Mouse (Mus musculus): ENCODE data around the gene Ogg1.

Ogg1 gene

DNA sequence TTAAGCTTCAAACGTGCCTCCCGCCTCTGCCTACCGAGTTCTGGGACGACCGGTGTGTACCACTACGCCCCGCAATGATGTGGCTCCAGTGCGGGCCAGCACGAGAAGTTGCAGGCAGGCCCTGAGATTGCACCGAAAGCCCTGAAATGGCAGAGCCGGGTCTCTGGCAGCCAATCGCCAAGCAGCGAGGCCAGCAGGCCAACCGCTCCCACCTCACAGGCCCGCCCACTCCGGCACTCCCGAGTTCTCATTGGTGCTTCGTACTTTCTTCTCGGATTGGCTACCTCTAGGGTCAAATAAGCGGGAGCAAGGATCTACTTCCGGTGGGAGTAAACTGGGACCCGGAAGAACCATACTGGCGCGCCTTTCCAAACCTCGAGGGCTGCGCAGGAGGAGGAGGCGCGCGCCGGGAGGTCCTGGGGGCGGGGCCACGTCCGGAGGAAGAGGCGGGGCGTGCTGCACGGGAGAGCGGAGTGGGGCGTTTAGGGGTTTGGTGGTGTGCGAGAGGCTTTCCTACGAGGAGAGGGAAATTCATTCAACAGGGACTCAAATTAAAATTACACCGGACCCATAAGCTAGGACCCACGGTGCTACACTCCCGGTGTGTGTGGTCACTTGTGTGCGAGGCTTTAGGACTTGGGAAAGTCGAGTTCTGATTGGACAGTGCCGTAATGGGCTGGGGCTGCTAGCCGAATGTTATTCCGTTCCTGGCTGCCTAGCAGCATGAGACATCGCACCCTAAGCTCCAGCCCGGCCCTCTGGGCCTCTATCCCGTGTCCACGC, at the start of gene Ogg1:
Ogg1 (plus strand) TSS at position 440 of the 783 bp plus-strand sequence.
- peak; percentile 98 for DNase-seq (ENCODE audit: low spot score)

DNA sequence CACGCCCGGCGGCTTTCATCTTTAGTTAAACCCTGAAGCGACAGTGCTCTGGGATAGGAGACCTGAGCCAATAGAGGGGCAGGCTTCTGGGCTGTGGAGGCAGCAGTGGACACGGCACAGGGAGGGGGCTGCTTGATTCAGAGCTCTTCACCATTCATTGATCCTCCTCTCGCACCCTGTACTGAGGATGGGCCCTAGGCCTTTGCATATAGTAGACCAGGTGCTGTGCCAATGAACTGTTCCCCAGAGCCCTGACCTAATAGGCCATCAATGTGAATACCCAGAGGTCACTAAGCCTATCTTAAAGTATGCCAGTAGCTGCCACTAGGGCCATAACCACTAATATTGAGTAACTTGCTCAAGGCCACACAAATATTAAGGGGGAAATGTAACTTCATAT, 45.1 kb upstream of the Ogg1 start:
- no peak for DNase-seq (ENCODE audit: low spot score)

DNA sequence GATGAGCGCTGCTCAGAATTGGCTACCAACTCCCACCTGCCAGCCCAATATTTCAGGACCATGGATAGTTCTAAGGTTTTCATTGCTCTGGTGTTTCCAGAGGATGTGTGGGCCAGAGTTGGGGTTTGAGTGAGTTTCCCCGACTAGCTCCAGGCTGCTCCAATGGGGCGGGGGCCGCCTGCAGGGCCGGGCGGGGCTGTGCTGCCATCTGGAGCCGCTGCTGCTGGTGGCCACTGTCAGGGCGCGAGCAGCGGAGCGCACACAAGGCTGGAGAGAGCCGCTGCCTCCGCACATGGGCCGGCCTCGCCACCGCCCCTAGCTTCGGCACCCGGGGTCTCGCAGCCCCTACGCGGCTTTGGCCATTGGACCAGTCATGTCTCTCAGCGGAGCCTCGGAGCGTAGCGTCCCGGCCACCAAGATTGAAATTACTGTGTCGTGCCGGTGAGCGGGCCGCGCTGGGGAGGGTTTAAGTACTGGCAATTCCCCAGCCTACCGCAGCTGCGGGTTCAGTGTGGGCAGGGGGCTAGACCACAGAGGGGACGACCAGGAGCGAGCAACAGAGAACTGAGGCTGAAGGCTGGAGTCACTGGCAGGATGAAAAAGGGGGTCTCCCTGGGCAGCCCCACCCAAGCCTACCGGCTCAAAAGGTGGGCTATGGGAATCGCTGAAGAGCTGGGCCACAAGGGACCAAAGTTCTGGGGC, 44.5 kb upstream of the Ogg1 start, which contains the start of gene Cpne9:
Cpne9 (plus strand) TSS at position 207 of the 702 bp plus-strand sequence.
- no peak for DNase-seq (ENCODE audit: low spot score)

DNA sequence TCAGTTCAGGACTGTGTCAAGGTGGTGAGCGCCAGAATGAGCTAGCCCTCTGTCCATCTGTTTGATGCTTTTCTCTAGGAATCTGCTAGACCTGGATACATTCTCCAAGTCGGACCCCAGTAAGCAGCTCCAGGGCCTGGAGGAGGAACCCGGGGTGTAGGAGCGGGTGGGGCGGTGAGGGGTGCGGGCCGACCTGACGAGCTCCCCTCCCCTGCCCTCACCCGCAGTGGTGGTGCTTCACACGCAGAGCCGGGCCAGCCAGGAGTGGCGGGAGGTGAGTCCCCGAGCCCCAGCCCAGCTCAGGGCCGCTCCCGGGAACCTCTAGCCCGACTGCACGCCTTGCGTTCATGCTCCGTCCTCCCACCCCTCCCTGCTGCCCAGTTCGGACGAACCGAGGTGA, 43.8 kb upstream of the Ogg1 start:
- DNase-seq (ENCODE audit: low spot score) = no peak

DNA sequence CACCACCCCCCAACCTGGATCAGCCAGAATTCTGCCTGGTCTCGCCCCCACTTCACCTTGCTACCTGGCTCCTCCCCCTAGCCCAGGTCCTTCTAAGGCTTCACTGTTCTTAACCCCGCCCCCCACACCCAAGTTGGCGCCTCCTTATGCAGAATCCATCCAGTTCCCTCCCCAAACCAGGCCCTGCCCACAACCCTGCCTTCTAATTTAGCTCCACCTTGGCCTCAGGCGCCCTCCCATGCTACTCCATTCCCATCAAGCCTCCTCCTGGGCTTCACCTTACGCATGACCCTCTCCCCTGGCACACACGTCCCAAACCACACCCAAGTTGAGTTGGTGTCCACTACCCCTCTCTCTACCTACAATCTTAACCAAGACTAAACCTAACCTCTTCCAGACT, 43.3 kb upstream of the Ogg1 start:
- no peak for DNase-seq (ENCODE audit: low spot score)

DNA sequence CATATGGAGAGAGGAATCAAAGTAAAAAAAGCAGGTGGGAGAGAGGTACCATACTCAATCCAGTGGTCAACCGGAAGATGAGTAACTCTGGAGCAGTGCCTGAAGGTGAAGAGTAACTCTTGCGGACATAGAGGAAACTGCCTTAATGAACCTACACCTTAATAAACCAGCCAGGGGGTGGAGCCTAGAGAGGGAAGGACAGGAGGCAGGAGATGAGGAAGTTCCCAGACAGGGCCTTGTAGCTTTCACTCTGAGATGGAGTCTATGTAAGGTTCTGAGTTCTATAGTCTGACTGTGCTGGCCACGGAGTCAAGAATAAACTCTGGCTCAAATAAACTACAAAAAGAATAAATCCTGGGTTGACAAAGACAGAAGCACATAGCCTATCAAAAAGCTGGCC, 41.8 kb upstream of the Ogg1 start:
- no peak for DNase-seq (ENCODE audit: low spot score)

DNA sequence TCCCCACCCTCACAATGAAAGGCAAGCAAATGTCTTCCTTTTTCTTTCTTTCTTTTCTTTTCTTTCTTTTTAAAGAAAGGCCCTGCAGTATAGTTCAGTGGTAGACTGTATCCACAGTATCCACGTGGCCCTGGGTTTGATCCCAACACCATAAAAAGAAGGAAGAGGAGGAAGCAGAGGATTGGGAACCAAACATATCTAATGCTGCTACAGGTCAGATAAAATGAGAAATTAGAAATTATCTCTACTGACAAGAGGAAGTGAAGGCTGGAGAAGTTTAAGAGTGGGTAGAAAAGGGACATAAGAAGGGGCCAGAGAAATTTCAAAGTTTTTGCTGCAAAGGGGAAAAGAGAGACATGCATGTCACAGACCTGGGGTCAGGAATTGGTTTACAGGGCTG, 40.5 kb upstream of the Ogg1 start:
- no peak for DNase-seq (ENCODE audit: low spot score)

DNA sequence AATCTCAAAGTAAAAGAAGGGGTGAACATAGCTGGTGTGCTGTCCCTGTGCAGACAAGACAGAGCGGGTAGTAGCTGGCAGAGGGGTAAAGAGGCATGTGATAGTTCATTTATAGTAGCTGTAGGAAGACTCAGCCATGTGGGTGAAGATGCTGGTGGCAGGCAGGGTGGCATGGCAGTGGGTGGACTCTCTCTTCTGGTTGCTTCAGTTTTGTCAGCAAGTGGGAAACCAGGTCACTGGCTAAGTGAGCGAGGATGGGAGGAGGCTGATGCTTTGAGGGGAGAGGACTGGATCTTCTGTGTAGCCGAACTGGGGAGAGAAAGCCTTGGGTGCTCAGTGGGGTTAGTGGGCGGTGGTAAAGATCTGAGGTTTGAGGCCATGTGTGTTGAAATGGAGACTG, 39.5 kb upstream of the Ogg1 start:
- no peak for DNase-seq (ENCODE audit: low spot score)

DNA sequence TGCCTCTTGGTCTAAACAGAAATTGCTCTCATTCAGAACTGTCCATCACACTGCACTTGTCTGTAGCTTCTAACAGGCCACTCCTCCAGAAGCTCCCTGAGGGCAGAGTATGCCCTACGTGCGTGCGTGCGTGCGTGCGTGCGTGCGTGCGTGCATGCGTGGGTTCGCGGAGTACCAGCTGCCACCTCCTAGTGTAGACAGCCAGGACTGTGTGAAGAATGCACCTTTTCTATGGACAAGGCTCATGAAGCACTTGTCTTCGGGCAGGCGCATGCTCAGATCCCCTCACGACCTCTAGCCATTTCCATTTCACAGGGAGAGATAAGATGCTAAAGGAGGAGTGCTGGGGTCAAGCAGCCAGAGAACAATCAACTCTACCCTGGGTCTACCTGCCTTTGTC, 37.4 kb upstream of the Ogg1 start:
- no peak for DNase-seq (ENCODE audit: low spot score)

DNA sequence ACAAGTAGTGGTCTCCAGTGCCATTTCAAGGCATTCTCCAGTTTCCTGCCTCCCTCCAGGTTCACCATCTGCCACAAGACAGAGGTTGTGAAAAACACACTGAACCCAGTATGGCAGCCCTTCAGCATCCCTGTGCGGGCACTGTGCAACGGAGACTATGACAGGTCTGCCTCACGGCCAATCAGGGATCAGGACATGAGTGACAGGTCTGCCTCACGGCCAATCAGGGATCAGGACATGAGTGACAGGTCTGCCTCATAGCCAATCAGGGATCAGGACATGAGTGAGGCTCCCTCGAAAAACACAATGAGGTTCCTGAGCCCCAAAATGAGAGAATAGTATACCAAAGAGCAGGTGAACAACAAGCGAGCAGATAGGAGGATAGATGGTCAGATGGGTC, 36.4 kb upstream of the Ogg1 start:
- DNase-seq (ENCODE audit: low spot score) = no peak

DNA sequence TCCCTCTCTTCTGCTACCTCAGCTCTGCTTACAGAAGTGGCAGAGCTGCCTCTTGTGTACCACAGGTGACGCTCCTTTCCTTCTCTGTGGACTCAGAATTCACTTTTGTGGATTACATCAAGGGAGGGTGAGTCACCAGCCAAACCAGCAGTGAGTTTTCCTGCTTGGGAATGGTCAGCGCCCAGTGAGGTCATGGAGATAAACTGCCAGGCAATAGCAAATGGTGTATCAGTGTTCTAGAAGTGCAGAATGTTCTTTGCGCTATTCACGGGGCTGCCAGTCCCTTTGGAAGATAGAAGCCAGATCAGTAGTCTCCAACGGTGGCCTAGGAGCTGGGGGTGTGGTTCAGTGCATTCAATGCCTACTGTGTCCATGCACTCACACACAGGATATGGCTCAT, 33.8 kb upstream of the Ogg1 start:
- DNase-seq (ENCODE audit: low spot score) = no peak

DNA sequence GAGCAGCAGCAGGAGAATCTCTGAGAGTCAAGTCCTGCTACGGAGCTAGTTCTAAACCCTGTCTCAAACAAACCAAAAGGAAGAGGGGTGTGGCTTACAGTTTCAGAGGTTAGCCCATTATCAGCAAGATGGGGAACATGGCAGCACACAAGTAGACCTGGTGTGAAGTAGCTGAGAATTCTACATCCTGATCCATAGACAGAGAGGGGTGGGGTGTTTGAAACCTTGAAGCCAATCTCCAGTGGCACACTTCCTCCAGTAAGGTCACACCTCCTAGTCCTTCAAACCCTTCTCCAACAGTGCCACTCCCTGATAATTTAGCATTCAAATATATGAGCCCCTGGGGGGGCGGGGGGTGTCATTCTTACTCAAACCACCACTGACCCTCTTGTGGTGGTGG, 30.7 kb upstream of the Ogg1 start:
- DNase-seq (ENCODE audit: low spot score) = no peak

DNA sequence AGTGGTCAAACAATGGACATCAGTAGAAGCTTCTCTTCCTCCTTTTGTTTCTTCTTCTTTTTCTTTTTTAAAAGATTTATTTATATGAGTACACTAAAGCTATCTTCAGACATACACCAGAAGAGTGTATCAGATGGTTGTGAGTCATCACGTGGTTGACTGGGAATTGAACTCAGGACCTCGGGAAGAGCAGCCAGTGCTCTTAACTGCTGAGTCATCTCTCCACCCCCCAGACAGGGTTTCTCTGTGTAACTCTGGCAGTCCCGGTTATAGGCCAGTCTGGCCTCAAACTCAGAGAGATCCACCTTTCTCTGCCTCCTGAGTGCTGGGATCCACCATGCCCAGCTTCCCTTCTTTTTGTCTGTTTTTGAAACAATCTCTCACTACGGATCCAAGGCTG, 30.1 kb upstream of the Ogg1 start:
- no peak for DNase-seq (ENCODE audit: low spot score)

DNA sequence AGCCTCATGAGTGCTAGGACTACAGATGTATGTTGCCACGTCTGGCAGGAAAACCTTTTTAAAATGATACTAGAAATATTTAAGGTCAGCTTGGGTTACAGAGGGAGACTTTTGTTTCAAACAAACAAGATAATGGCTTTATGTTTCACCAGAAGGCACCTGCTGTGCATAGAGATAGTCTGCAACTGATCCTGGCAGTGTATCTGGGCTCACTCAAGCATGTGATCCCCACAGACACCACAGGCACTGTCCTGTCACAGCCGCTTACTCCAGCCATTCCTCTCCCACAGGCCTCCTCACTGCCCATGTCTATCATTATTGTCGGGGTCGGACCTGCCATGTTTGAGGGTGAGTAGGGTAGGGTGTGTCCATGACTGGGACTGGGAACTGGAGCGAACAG, 25.4 kb upstream of the Ogg1 start:
- DNase-seq (ENCODE audit: low spot score) = no peak

DNA sequence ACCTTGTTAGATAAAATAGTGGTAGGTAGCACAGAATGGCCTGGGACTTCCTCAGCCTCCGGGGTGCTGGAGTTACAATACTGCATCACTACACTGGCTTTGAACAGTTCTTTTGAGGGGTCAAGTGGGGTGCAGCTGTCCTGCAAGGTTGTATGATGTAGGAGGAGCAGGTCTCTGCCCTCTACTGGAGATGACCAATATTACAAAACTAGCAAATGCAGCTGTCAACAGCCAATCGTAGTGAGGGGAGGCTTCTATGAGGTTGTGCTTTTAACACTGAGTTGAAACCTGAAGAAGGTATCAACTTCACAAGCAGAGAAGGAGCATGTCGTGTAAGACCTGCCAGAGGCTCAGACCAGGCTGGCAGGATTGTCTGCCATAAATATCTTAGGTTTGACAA, 24.5 kb upstream of the Ogg1 start:
- DNase-seq (ENCODE audit: low spot score) = peak; percentile 48

DNA sequence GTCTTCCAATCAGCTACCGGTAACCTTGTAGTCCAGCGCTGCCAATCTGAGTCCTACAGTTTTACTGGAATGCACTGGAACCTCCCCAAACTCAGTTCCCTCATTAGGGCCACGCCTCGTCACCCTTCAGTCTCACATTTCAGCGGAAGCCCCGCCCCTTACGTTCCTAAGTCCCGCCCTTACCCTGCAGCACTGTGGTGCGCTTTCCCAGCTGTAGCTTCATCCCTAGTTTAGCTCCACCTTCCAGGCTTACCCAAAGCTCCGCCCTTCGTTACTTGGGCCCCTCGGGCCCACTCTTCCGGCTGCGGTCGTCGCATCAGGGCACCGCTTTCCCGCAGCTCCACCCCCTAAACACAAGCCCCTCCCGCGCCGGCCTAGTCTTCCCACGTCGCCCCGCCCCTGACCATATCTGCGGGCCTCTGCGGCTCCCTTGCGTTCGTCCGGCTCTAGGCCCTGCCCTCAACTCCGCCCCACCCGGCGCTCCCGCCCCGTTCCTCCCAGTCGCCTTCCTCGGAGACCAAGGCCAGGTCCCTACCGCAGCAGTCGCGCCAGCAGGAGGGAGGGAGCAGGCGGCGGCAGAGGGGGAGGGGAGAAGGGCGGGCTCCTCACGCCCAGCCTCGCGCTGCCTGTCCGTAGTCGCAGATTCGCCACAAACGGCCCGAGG, 20.3 kb upstream of the Ogg1 start:
- DNase-seq (ENCODE audit: low spot score) = peak; percentile 99

DNA sequence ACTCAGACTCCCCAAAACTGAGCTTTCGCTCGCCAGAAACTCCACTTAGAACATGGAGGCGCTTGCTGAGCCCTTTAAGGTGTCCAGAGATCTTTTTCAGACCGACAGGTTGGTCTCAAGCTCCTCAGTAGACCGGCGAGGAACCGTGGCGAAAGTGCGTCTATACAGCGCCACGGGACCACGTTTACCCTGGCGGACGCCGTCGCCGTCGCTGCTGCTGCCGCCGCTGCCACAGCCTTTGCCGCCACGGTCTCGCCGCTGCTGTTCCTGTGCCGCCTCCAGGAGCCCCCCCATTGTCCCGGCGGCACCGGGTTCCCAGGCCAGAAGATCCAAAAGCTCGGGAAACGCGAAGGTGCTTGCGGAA, 19.8 kb upstream of the Ogg1 start, which contains the start of gene Brpf1:
Brpf1 (plus strand) TSS at position 152 of the 364 bp plus-strand sequence.
- DNase-seq (ENCODE audit: low spot score) = no peak

DNA sequence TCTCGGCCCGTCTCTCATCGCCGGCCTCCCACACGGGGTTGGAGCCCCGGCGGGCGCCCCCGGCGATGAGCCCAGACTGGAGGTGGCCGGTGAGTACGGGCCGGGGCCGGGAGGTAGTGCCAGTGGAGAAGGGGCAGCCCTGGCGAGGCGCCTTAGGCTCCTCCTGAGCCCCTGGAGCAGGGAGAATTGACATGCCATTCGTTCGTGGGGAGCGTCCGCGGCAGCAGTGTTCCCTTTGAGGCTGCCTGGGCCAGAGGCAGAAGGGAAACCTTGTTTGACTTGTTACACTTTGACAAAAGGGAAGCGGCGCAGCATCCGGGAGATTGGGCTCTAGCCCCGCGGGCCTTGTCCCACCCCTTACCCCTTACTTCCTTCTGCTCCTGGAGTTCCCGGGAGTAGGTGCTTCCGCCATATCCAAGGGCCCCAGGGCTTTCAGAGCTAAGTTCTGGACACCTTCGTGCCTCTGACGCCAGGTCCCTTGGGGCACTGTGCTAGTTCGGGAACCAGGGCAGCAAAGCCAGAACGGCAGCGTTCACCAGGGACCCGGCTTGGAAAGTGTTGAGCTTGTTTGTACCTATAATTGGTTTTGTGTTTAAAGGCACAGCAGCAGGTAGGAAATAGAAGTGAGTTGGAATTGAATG, 19.2 kb upstream of the Ogg1 start:
- DNase-seq (ENCODE audit: low spot score) = peak; percentile 58

DNA sequence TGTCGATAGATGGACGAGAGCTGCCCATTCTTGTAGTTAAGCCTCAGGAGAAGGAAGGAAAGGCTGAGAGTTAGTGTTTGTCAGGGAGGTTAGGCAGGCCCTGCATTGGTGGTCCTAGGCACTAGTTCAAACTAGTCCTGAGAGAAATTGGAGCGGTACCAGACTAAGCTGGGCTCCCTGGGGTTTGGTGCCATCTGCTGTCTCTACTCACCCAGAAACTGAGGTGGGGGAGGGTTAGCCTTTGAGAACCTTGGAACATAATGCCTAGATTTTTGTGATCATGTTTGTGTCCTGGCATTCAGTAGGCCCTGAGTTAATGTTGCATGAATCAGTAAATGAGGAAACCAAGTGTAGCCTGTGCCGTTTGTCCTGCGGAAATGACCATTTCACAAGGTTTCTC, 18.6 kb upstream of the Ogg1 start:
- peak; percentile 67 for DNase-seq (ENCODE audit: low spot score)

DNA sequence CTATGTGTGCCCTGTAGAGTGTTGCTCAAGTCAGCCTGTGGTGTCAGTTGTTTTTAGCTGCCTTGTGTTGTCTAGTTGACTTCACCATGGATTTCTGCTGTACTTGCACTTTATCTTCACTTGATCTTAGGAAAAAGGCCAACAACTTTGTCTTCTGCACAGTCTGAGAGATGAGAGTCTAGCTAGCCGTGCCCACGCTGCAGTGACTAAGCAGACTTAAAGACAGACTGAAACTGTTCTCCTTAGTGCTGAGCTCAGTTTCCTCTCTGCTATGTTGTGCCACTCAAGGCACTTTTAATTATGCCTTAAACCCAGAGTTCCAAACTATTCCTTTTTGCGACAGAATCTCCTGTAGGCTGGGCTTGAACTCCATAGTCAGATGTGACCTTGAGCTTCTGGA, 10.8 kb upstream of the Ogg1 start:
- DNase-seq (ENCODE audit: low spot score) = no peak

DNA sequence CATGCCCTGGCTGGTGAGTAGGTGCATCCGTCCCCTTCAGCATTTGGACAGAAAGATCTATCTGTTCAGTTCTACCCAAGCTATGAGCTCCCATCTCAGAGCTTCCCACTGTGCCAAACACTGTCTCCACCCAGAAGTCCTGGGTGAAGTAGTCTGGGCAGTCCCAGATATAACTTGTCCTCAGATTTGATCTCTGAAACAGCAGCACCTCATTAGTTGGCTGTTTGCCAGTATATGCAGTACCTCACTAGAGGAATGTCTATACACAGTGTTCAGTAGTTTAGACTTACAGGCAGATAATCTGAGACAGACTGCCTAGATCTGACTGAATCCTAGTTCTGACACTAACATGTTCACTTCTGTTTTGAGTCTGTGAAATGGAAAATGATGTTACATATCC, 2.6 kb downstream of the Ogg1 start:
- DNase-seq (ENCODE audit: low spot score) = no peak

DNA sequence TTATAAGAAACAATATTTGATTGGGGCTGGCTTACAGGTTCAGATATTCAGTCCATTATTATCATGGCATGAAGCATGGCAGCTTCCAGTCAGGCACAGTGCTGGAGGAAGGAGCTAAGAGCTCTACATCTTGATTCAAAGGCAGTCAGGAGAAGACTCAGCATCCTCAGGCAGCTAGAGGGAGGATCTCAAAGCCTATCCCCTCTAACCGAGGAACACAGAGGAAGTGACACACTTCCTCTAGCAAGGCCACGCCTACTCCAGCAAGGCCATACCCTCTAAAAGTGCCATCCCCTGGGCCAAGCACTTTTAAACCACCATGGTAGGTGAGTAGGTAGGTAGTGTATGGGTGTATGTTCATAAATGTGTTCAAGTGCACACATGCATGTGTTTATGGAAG, 3.8 kb downstream of the Ogg1 start:
- DNase-seq (ENCODE audit: low spot score) = no peak

DNA sequence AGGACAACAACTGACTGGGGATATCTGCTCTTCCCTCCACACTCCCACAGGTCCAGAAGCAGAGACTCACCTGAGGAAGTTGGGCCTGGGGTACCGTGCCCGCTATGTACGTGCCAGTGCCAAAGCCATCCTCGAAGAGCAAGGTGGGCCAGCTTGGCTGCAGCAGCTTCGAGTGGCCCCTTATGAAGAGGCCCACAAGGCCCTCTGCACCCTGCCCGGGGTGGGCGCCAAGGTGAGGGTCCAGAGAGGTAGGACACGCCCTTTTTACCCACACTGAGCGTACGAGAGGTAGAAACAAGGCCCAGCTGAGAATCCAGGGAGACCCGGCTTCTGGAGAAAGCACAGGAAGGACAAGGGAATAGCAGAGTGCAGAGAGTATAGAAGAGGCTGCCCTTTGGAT, 4.9 kb downstream of the Ogg1 start:
- no peak for DNase-seq (ENCODE audit: low spot score)
